Mouse (Mus musculus): ENCODE results near the gene Ttll12.

GRCm38 (mm10) chr15:83529765-83530164 is 65.2 kb downstream of the Ttll12 start:
- TF ChIP-seq CTCF (IDR thresholded peaks at IDR 0.05; ENCODE audit: low read depth) (no peak), EP300 (IDR thresholded peaks at IDR 0.05; ENCODE audit: low read depth) (no peak)

Measured in liver, embryonic 14.5 days (tissue).